Mouse (Mus musculus) spleen, adult 2 months (tissue): Measurements from ENCODE around the gene Prss41. TPM values are rescaled to one million over a fixed set of nuclear protein-coding genes. Genes with fewer than 3 reads are reported as not detected.

Source experiments
- DNase-seq, 2 experiments: peaks; one replicate each; pipeline versions ENCODE4 v3.0.0 to v3.0.0-alpha.2; 2012 to 2021; ENCODE audit warnings: low spot score in 2 of 2, low read depth in 1 of 2
- H3K27ac ChIP-seq: fragments of 200-500 bp; 2 replicates; pipeline ENCODE4 v1.5.1; 2012; ENCODE audit warnings: low read length, inconsistent platforms; ENCODE audit not compliant: insufficient read depth
- H3K27me3 ChIP-seq: fragments of 200-500 bp; 2 replicates; pipeline ENCODE4 v1.6.1; 2012; ENCODE audit warnings: mild to moderate bottlenecking, moderate library complexity, low read length, inconsistent platforms; ENCODE audit not compliant: control insufficient read depth, insufficient read depth
- H3K36me3 ChIP-seq: fragments of 200-500 bp; 2 replicates; pipeline ENCODE4 v1.6.1; 2012; ENCODE audit warnings: mild to moderate bottlenecking, low read length, inconsistent platforms; ENCODE audit not compliant: control insufficient read depth, insufficient read depth
- H3K4me1 ChIP-seq: fragments of 200-500 bp; 2 replicates; pipeline ENCODE4 v1.6.1; 2011; ENCODE audit warnings: inconsistent platforms; ENCODE audit not compliant: control insufficient read depth, insufficient read depth, insufficient read length
- H3K4me3 ChIP-seq: fragments of 200-500 bp; 2 replicates; pipeline ENCODE4 v1.5.1; 2011; ENCODE audit warnings: mild to moderate bottlenecking, inconsistent platforms; ENCODE audit not compliant: insufficient read depth, insufficient read length; ENCODE audit errors: extremely low read depth
- CTCF ChIP-seq: fragments of 200-500 bp; IDR thresholded peaks from 2 replicates; pipeline ENCODE4 v1.5.1; 2011; ENCODE audit warnings: mild to moderate bottlenecking, inconsistent platforms; ENCODE audit not compliant: insufficient read depth, insufficient read length, insufficient replicate concordance; ENCODE audit errors: extremely low read depth
- POLR2A ChIP-seq: fragments of 200-500 bp; IDR thresholded peaks from 2 replicates; pipeline ENCODE4 v1.6.1; 2011; ENCODE audit warnings: low read depth, low read length, inconsistent platforms
- WGBS: fragments of 180-500 bp; shearing (Covaris S2); methylation state at CpG from one replicate; pipeline ENCODE4 v1.1.7; 2018; 5-methylcytosine and 5-hydroxymethylcytosine counted together
- polyA plus RNA-seq: library from polyadenylated mRNA; depleted of rRNA; stranded (reverse); fragments of >200 nt; gene quantifications from 2 replicates; pipeline ENCODE4 v1.2.3, GENCODE M21; 2012

Gene Prss41
- polyA plus RNA-seq, 1 experiment = 0.18 TPM

DNA sequence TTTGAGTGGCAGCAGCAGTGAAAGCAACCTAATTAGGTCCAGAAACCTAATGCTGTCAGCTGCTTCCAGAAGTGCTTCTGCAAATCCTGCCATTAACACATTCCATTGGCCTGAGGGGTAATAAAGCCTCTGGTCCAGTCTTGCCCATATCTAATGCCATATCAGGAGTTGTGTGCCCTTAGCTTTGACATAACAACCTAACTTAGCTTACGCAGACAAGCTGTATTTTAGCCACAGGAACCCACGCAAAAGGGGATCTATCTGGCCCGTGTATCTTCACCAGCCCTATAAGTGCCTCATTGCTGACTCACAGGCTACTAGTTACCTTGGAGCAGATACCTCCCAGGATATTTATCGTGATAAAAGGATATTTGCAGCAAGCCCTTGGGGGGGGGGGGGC, 18.4 kb downstream of the Prss41 start:
- H3K4me1 ChIP-seq = no peaks in the 10 kb centered on the region; the same call in 1 of the 2 replicates
- no peak for DNase-seq

DNA sequence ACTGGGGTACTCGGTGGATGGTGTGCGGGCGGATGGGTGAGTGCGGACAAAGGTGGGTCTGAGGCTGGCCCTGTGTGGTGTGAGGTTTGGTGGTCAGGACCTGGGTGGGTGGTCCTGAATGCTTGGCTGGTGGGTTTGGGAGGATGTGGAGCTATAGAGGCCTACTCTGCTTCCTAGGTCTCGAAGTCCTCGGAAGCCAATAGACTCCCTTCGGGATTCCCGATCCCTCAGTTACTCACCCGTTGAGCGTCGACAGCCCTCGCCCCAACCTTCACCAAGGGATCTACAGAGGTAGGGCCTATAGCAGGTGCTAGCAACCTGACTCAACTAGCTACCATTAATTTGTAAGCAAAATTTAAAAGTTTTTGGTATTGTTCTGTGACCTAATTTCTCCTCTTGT, 20.4 kb downstream of the Prss41 start:
- Histone ChIP-seq H3K27ac (no peak overlapping the region), H3K36me3 (peaks cover 59% of the 10 kb centered on the region), H3K27me3 (no peaks in the 10 kb centered on the region), H3K4me3 (no peak overlapping the region), H3K4me1 (no peaks in the 10 kb centered on the region; the same call in 1 of the 2 replicates)
- no peak for DNase-seq
- no peak for TF ChIP-seq CTCF
- TF ChIP-seq POLR2A = no peak
- WGBS = 97% methylated on average over 12 of the region's 12 CpGs

More for the DNA sequence above, 18.4 kb downstream of the Prss41 start:
- WGBS = 83% methylated on average over 4 of the region's 4 CpGs
- Histone ChIP-seq H3K36me3 (peaks cover 41% of the 10 kb centered on the region), H3K27me3 (no peaks in the 10 kb centered on the region), H3K27ac (no peak overlapping the region), H3K4me3 (no peak overlapping the region)
- TF ChIP-seq CTCF = no peak
- TF ChIP-seq POLR2A = no peak

DNA sequence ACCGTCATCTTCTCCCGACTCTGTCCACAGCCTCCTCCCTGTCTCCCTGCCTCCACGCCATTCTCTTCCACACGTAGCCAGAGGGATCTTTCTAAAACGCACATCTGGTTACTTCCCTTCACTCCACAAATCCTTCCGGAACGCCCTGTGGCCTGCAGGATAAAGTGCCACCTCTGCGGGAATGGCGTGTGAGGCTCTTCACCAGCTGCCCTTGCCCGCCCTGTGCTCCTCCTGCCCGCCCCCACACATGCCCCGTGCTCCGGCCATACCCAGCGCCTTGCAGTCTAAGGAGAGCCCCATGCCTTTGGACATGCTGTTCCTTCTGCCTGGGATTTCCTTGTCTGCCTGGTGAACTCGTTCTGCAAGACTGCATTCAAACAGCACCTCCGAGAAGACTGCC, 21.0 kb downstream of the Prss41 start:
- H3K36me3 ChIP-seq = peaks cover 65% of the 10 kb centered on the region
- 90% methylated on average over 16 of the region's 16 CpGs for WGBS
- TF ChIP-seq CTCF (no peak), POLR2A (no peak)
- H3K27me3 ChIP-seq = no peaks in the 10 kb centered on the region
- no peak overlapping the region for H3K27ac ChIP-seq
- no peak for DNase-seq
- H3K4me1 ChIP-seq = no peaks in the 10 kb centered on the region; the same call in 1 of the 2 replicates
- H3K4me3 ChIP-seq = no peak overlapping the region

DNA sequence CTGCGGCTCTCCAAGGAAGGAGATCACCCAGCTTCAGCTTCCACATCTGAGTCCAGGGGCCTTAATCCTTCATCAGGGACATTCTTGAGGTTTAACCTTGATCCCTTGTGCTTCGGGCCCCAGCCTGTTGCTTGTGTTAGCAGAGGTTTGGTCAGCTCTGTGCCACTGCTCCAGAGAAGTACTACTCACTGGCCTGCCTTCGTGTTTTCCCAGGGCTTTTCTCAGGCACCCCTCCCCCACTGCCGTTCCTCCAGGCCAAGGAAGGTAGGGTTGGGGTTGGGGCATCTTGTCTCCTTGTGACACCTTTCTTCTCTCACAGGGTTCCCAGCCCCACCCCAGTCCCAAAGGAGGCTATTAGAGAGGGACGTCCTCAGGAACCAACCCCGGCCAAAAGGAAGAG, 21.9 kb downstream of the Prss41 start:
- no peak overlapping the region for H3K27ac ChIP-seq
- no peak for TF ChIP-seq POLR2A
- TF ChIP-seq CTCF = no peak
- no peaks in the 10 kb centered on the region for H3K4me1 ChIP-seq
- peaks cover 73% of the 10 kb centered on the region for H3K36me3 ChIP-seq
- DNase-seq = no peak
- no peaks in the 10 kb centered on the region for H3K27me3 ChIP-seq
- WGBS = 91% methylated on average over 6 of the region's 6 CpGs
- no peak overlapping the region for H3K4me3 ChIP-seq

DNA sequence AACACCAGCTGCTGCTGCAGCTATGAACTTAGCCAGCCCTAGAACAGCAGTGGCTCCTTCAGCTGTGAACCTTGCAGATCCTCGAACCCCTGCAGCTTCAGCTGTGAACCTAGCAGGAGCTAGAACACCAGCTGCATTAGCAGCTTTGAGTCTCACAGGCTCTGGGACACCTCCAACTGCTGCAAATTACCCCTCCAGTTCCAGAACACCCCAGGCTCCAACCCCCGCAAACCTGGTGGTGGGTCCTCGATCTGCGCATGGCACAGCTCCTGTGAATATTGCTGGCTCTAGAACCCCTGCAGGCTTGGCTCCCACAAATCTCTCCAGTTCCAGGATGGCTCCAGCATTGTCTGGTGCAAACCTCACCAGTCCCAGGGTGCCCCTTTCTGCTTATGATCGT, 23.2 kb downstream of the Prss41 start:
- H3K27ac ChIP-seq = no peak overlapping the region
- DNase-seq = no peak
- no peak for TF ChIP-seq CTCF
- no peak for TF ChIP-seq POLR2A
- H3K27me3 ChIP-seq = no peaks in the 10 kb centered on the region
- H3K4me3 ChIP-seq = no peak overlapping the region
- H3K4me1 ChIP-seq = no peaks in the 10 kb centered on the region
- peaks cover 80% of the 10 kb centered on the region for H3K36me3 ChIP-seq
- WGBS = 94% methylated on average over 5 of the region's 5 CpGs

DNA sequence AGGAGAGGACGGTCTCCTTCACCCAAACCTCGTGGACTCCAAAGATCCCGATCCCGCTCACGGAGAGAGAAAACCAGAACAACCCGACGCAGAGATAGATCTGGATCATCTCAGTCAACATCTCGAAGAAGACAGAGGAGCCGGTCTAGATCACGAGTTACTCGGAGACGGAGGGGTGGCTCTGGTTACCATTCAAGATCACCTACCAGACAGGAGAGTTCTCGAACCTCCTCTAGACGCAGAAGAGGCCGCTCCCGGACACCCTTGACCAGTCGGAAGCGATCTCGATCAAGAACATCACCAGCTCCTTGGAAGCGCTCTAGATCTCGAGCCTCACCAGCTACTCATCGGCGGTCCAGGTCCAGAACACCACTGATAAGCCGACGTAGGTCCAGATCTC, 24.7 kb downstream of the Prss41 start:
- H3K4me1 ChIP-seq = no peaks in the 10 kb centered on the region
- TF ChIP-seq POLR2A = no peak
- TF ChIP-seq CTCF = no peak

DNA sequence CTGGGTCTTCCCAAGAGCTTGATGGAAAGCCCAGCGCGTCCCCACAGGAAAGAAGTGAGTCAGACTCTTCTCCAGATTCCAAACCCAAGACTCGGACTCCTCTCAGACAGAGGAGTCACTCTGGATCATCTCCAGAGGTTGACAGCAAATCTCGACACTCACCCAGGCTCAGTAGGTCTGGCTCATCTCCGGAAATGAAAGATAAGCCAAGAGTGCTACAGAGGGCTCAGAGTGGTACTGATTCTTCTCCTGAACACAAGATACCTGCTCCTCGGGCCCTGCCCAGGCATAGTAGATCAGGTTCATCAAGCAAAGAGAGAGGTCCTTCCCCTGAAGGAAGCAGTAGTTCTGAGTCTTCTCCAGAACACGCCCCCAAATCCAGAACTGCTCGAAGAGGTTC, 25.4 kb downstream of the Prss41 start:
- no peak overlapping the region for H3K27ac ChIP-seq
- H3K4me3 ChIP-seq = no peak overlapping the region
- TF ChIP-seq CTCF (no peak), POLR2A (no peak)
- peaks cover 80% of the 10 kb centered on the region for H3K36me3 ChIP-seq
- no peak for DNase-seq
- H3K4me1 ChIP-seq = no peaks in the 10 kb centered on the region
- WGBS = over 99% methylated on average over 8 of the region's 8 CpGs
- H3K27me3 ChIP-seq = no peaks in the 10 kb centered on the region

More for the DNA sequence above, 24.7 kb downstream of the Prss41 start:
- no peak for DNase-seq
- H3K4me3 ChIP-seq = no peak overlapping the region
- no peak overlapping the region for H3K27ac ChIP-seq
- H3K36me3 ChIP-seq = peaks cover 81% of the 10 kb centered on the region
- H3K27me3 ChIP-seq = no peaks in the 10 kb centered on the region
- 98% methylated on average over 25 of the region's 25 CpGs for WGBS

DNA sequence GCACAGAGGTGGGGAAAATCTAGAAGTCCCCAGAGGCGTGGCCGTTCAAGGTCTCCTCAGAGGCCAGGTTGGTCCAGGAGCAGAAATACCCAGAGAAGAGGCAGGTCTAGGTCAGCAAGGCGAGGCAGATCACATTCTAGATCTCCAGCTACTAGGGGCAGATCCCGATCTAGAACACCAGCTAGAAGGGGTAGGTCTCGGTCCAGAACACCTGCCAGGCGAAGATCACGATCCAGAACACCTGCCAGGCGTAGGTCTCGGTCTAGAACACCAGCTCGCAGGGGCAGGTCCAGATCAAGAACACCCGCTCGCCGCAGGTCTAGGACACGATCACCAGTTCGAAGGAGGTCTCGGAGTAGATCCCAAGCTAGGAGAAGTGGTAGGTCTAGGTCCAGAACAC, 28.3 kb downstream of the Prss41 start:
- Histone ChIP-seq H3K4me1 (no peaks in the 10 kb centered on the region), H3K36me3 (peaks cover 77% of the 10 kb centered on the region), H3K4me3 (no peak overlapping the region), H3K27ac (no peak overlapping the region), H3K27me3 (no peaks in the 10 kb centered on the region)
- TF ChIP-seq CTCF = no peak
- TF ChIP-seq POLR2A = no peak
- 96% methylated on average over 16 of the region's 16 CpGs for WGBS
- no peak for DNase-seq
